In the genomic region with DNA sequence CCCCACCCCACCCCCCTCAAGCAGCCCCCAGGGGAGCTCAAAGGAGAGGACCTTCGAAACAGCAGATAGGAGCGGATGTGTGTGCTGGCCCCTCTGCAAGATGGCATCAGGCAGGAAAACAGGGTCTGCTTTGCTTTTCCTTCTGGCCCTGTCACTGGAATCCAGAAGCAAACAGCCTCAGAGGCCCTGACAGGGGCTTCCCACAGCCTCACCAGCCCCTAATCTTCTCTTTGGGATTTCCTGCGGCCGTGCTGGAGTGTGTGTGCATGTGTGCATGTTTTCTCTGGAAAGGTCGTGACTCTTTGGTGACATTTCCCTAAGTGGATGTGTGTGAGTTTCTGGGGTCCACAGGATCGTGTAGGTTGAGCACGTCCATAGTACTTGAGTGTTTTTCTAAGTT, we compare ENCODE assay signal across 18 mouse cellular contexts.
DNase-seq lines count a peak whose midpoint lies in the region; ATAC-seq and TF ChIP-seq lines count a peak whose summit lies in the region.
"Had no signal": no experiment of that assay in that cellular context is flagged by ENCODE, and none has a peak within 500 bp of the region (broad histone marks: within the 10 kb centered on the region; RNA-seq: fewer than 3 reads in every experiment).

No protein-coding gene starts in this region.

- H3K4me3 ChIP-seq in heart, embryonic 10.5 days: no peak overlapping the region
- H3K4me3 ChIP-seq in heart, embryonic 14.5 days (ENCODE audit: control insufficient read depth in 1 of 2, insufficient read depth in 1 of 2, low read depth in 1 of 2, low read length in 2 of 2): no peak overlapping the region
- no peak overlapping the region for H3K4me3 ChIP-seq in heart, adult 2 months
- no peak overlapping the region for H3K4me3 ChIP-seq in embryonic facial prominence, embryonic 10.5 days
- H3K4me3 ChIP-seq: embryonic facial prominence, embryonic 12.5 days; forebrain, embryonic 12.5 days; hindbrain, embryonic 13.5 days; intestine, embryonic 15.5 days had no signal

- ATAC-seq in heart, embryonic 14.5 days (ENCODE audit: insufficient number of reproducible peaks, insufficient read depth, low FRiP score, low read depth): peak; percentile 80
- ATAC-seq: forebrain, postnatal 0 days; intestine, embryonic 15.5 days had no signal

- H3K9ac ChIP-seq in heart, embryonic 14.5 days (ENCODE audit: low read length): no peak overlapping the region
- no peak overlapping the region for H3K9ac ChIP-seq in heart, adult 2 months (ENCODE audit: low read depth, low read length)
- H3K9ac ChIP-seq: embryonic facial prominence, embryonic 12.5 days; forebrain, embryonic 12.5 days; forebrain, postnatal 0 days; hindbrain, embryonic 13.5 days; intestine, embryonic 15.5 days had no signal

- TF ChIP-seq EP300 in heart, adult 2 months (IDR thresholded peaks at IDR 0.05; ENCODE audit: insufficient read depth, low read depth, low read length): no peak

- no peak for TF ChIP-seq POLR2A in heart, adult 2 months (IDR thresholded peaks at IDR 0.05; ENCODE audit: insufficient read depth, low read depth, low read length)

- H3K27me3 ChIP-seq in heart, embryonic 10.5 days (ENCODE audit: insufficient read depth, poor library complexity, severe bottlenecking): no peaks in the 10 kb centered on the region
- H3K27me3 ChIP-seq in heart, embryonic 14.5 days (ENCODE audit: control insufficient read depth, insufficient read depth, low read length): no peaks in the 10 kb centered on the region
- no peaks in the 10 kb centered on the region for H3K27me3 ChIP-seq in heart, adult 2 months (ENCODE audit: control insufficient read depth, insufficient read depth, low read length)
- no peaks in the 10 kb centered on the region for H3K27me3 ChIP-seq in embryonic facial prominence, embryonic 10.5 days (replicated peaks; ENCODE audit: low read depth, poor library complexity, severe bottlenecking)
- H3K27me3 ChIP-seq: forebrain, embryonic 12.5 days; intestine, embryonic 15.5 days had no signal

- peak; percentile 84 for DNase-seq in heart, embryonic 10.5 days (ENCODE audit: low spot score)
- DNase-seq in heart, postnatal 4 days: no peak
- DNase-seq in heart, adult 2 months: no peak
- peak; percentile 19 for DNase-seq in embryonic facial prominence, embryonic 10.5 days (ENCODE audit: low spot score)
- peak; percentile 8 for DNase-seq in yolk sac, embryonic 10.5 days (ENCODE audit: low spot score)
- DNase-seq: adrenal gland, adult 2 months; adrenal gland, postnatal 25 days; cerebellum, adult 18-20 months; cerebellum, adult 9-11 months; cerebellum, postnatal 36 days; forebrain, postnatal 0 days; gastrocnemius, postnatal 14 days; kidney, adult 18-20 months had no signal

- WGBS in heart, embryonic 10.5 days: 21% methylated on average over 7 of the region's 7 CpGs
- 23% methylated on average over 7 of the region's 7 CpGs for WGBS in heart, embryonic 14.5 days
- 33% methylated on average over 7 of the region's 7 CpGs for WGBS in heart, adult 2 months
- 60% methylated on average over 7 of the region's 7 CpGs for WGBS in embryonic facial prominence, embryonic 10.5 days

- 0 out of 2 replicates have a peak overlapping the region, but pooled peaks have one; percentile 4 for H3K27ac ChIP-seq in heart, embryonic 10.5 days
- H3K27ac ChIP-seq in heart, embryonic 14.5 days (replicated peaks in 1 of 2; ENCODE audit: control insufficient read depth in 1 of 2, insufficient read depth in 1 of 2, low read depth in 2 of 2, low read length in 2 of 2): 0 out of 4 replicates have a peak overlapping the region, but pooled peaks of 1 of the 2 experiments have one; percentile 31
- no peak overlapping the region for H3K27ac ChIP-seq in heart, adult 2 months
- no peak overlapping the region for H3K27ac ChIP-seq in embryonic facial prominence, embryonic 10.5 days (replicated peaks)
- H3K27ac ChIP-seq: embryonic facial prominence, embryonic 12.5 days; forebrain, embryonic 12.5 days; hindbrain, embryonic 13.5 days; intestine, embryonic 15.5 days had no signal

- H3K4me1 ChIP-seq in heart, embryonic 10.5 days: peaks cover 16% of the 10 kb centered on the region
- H3K4me1 ChIP-seq in heart, embryonic 14.5 days (ENCODE audit: control insufficient read depth in 2 of 2, insufficient read depth in 2 of 2, low read length in 2 of 2): peaks cover 0 to 3% of the 10 kb centered on the region in 2 experiments; a peak in 1 of 4 replicates
- H3K4me1 ChIP-seq in heart, adult 2 months (ENCODE audit: control insufficient read depth, insufficient read depth, low read length): no peaks in the 10 kb centered on the region
- peaks cover 6% of the 10 kb centered on the region for H3K4me1 ChIP-seq in embryonic facial prominence, embryonic 10.5 days
- H3K4me1 ChIP-seq: forebrain, embryonic 12.5 days; hindbrain, embryonic 13.5 days; intestine, embryonic 15.5 days had no signal

- H3K79me2 ChIP-seq in heart, adult 2 months (replicated peaks; ENCODE audit: control insufficient read depth, insufficient read depth, low read length): no peaks in the 10 kb centered on the region

- no peaks in the 10 kb centered on the region for H3K36me3 ChIP-seq in heart, embryonic 10.5 days
- no peaks in the 10 kb centered on the region for H3K36me3 ChIP-seq in heart, embryonic 14.5 days (ENCODE audit: control insufficient read depth, insufficient read depth, low read length)
- H3K36me3 ChIP-seq in heart, adult 2 months (ENCODE audit: control insufficient read depth, insufficient read depth, low read length): no peaks in the 10 kb centered on the region
- no peaks in the 10 kb centered on the region for H3K36me3 ChIP-seq in embryonic facial prominence, embryonic 10.5 days (replicated peaks)
- H3K36me3 ChIP-seq: embryonic facial prominence, embryonic 12.5 days; forebrain, embryonic 12.5 days; hindbrain, embryonic 13.5 days; intestine, embryonic 15.5 days had no signal

- no peak for TF ChIP-seq CTCF in heart, adult 2 months (IDR thresholded peaks at IDR 0.05)

- no peak overlapping the region for H3K4me2 ChIP-seq in heart, embryonic 14.5 days (ENCODE audit: low read length)
- H3K4me2 ChIP-seq: embryonic facial prominence, embryonic 12.5 days; forebrain, embryonic 12.5 days; hindbrain, embryonic 13.5 days; intestine, embryonic 15.5 days had no signal

- H3K9me3 ChIP-seq in heart, embryonic 10.5 days: no peaks in the 10 kb centered on the region
- no peaks in the 10 kb centered on the region for H3K9me3 ChIP-seq in heart, embryonic 14.5 days (ENCODE audit: control insufficient read depth, low read length)
- no peaks in the 10 kb centered on the region for H3K9me3 ChIP-seq in embryonic facial prominence, embryonic 10.5 days
- H3K9me3 ChIP-seq: embryonic facial prominence, embryonic 12.5 days; forebrain, embryonic 12.5 days; hindbrain, embryonic 13.5 days; intestine, embryonic 15.5 days had no signal

- intact Hi-C loops in heart, adult 2 months (cut with DNase I): no loop called here

Comparison
In these comparisons a context has a peak if more than half of its experiments do, and no peak if none do; other contexts are left out.
1. DNase-seq: peak in heart, embryonic 10.5 days (single experiment), embryonic facial prominence, embryonic 10.5 days (single experiment) and yolk sac, embryonic 10.5 days (single experiment); none in heart, postnatal 4 days (single experiment) and heart, adult 2 months (0 of 2).